Mouse (Mus musculus) bone marrow, adult 2 months (tissue): ENCODE results near the gene Acaca.

ENCODE experiments used
- CTCF ChIP-seq: fragments of 200-500 bp; IDR thresholded peaks from 2 replicates; pipeline ENCODE4 v1.5.1; 2011; ENCODE audit warnings: low read length, control low read depth; ENCODE audit not compliant: control insufficient read depth, insufficient read depth
- POLR2A ChIP-seq: fragments of 200-500 bp; IDR thresholded peaks from 2 replicates; pipeline ENCODE4 v1.6.1; 2011; ENCODE audit warnings: low read depth, mild to moderate bottlenecking, control low read depth, low read length, borderline replicate concordance; ENCODE audit not compliant: control insufficient read depth

- TF ChIP-seq CTCF (no peak), POLR2A (no peak)
Observed at GRCm38 (mm10) chr11:84324032-84324752, 194.7 kb downstream of the Acaca start.
